ENCODE assay signal across 8 mouse cellular contexts in genomic region chr11:117598170-117598583, GRCm38 (mm10). TPM values are rescaled to one million over a fixed set of nuclear protein-coding genes. Genes with fewer than 3 reads are reported as not detected.
A peak's percentile ranks its signal among the peaks of the same experiment; 100 is the strongest.
DNase-seq lines count a peak whose midpoint lies in the region; ATAC-seq and TF ChIP-seq lines count a peak whose summit lies in the region.

No protein-coding gene starts in this region.

- no peak for TF ChIP-seq CTCF in heart, postnatal 0 days (IDR thresholded peaks at IDR 0.05; ENCODE audit: low read depth)

- TF ChIP-seq EP300 in heart, postnatal 0 days (IDR thresholded peaks at IDR 0.05; ENCODE audit: low read depth) = no peak

- no peak overlapping the region for H3K9ac ChIP-seq in heart, postnatal 0 days (replicated peaks; ENCODE audit: low read depth, low read length)
- peak overlapping the region; percentile 39; the same call in 1 of the 2 replicates for H3K9ac ChIP-seq in limb, embryonic 13.5 days

- 0 out of 2 replicates have a peak, but pooled peaks cover 10% of the 10 kb centered on the region for H3K27me3 ChIP-seq in heart, postnatal 0 days (ENCODE audit: control insufficient read depth, insufficient read depth, low read length)
- H3K27me3 ChIP-seq in forebrain, embryonic 10.5 days (ENCODE audit: poor library complexity, severe bottlenecking) = peaks cover 87% of the 10 kb centered on the region
- H3K27me3 ChIP-seq in limb, embryonic 13.5 days = peaks cover 58% of the 10 kb centered on the region

- H3K36me3 ChIP-seq in heart, postnatal 0 days (replicated peaks; ENCODE audit: control insufficient read depth, insufficient read depth, low read length) = no peaks in the 10 kb centered on the region
- no peaks in the 10 kb centered on the region for H3K36me3 ChIP-seq in forebrain, embryonic 10.5 days (replicated peaks)
- no peaks in the 10 kb centered on the region for H3K36me3 ChIP-seq in limb, embryonic 13.5 days

- no peak overlapping the region for H3K4me3 ChIP-seq in heart, postnatal 0 days (ENCODE audit: low read depth, low read length)
- peak overlapping the region; percentile 23; the same call in 1 of the 2 replicates for H3K4me3 ChIP-seq in forebrain, embryonic 10.5 days
- H3K4me3 ChIP-seq in limb, embryonic 13.5 days = no peak overlapping the region

- no peak for DNase-seq in heart, postnatal 0 days (ENCODE audit: low spot score)
- no peak for DNase-seq in heart, adult 11 months
- peak; percentile 37 for DNase-seq in adrenal gland, postnatal 25 days
- DNase-seq in forebrain, embryonic 10.5 days (ENCODE audit: extremely low spot score, low spot score) = peak; percentile 60
- DNase-seq in telencephalon, adult 2 months (ENCODE audit: low read depth, low spot score) = peak; percentile 54
- no peak for DNase-seq in thymus, postnatal 10 days (ENCODE audit: low spot score in 2 of 2)
- DNase-seq in thymus, postnatal 0 days (ENCODE audit: low spot score) = no peak

- no peak for ATAC-seq in heart, postnatal 0 days (ENCODE audit: insufficient read depth, low read depth)
- ATAC-seq in limb, embryonic 13.5 days (ENCODE audit: low FRiP score, low read depth) = no peak

- no peaks in the 10 kb centered on the region for H3K9me3 ChIP-seq in heart, postnatal 0 days (replicated peaks; ENCODE audit: control insufficient read depth, low read length)
- H3K9me3 ChIP-seq in forebrain, embryonic 10.5 days = no peaks in the 10 kb centered on the region
- no peaks in the 10 kb centered on the region for H3K9me3 ChIP-seq in limb, embryonic 13.5 days

- H3K27ac ChIP-seq in heart, postnatal 0 days (ENCODE audit: low read depth) = no peak overlapping the region
- H3K27ac ChIP-seq in forebrain, embryonic 10.5 days = no peak overlapping the region
- no peak overlapping the region for H3K27ac ChIP-seq in limb, embryonic 13.5 days

- H3K4me2 ChIP-seq in heart, postnatal 0 days (ENCODE audit: low read depth, low read length) = 0 out of 2 replicates have a peak overlapping the region, but pooled peaks have one; percentile 74
- H3K4me2 ChIP-seq in limb, embryonic 13.5 days (replicated peaks) = peak overlapping the region; percentile 65

- WGBS in heart, postnatal 0 days = 20% methylated on average over 6 of the region's 6 CpGs
- WGBS in forebrain, embryonic 10.5 days = 1% methylated on average over 6 of the region's 6 CpGs
- whole genome bisulfite sequencing in limb, embryonic 13.5 days = 3% methylated on average over 6 of the region's 6 CpGs

- H3K4me1 ChIP-seq in heart, postnatal 0 days (ENCODE audit: control insufficient read depth, insufficient read depth) = peaks cover 16% of the 10 kb centered on the region; the same call in 1 of the 2 replicates
- peaks cover 53% of the 10 kb centered on the region for H3K4me1 ChIP-seq in forebrain, embryonic 10.5 days
- peaks cover 32% of the 10 kb centered on the region for H3K4me1 ChIP-seq in limb, embryonic 13.5 days

RNA-seq across cellular contexts. Expression of gene Tnrc6c, which starts 55.9 kb away (rescaled TPM):
- total RNA-seq in heart, postnatal 0 days (2014; rRNA removed; ENCODE audit: low replicate concordance) = 24.2 and 24.4 TPM in 2 replicates
- 6.2 and 6.8 TPM in 2 replicates for polyA plus RNA-seq in heart, postnatal 0 days (2015; fragmentation: Nextera tagmentation; extraction: Ambion mirVana)
- total RNA-seq in adrenal gland, postnatal 25 days (2021) = 24.1 and 29.4 TPM in 2 replicates
- 11.3 and 12.0 TPM in 2 replicates for polyA plus RNA-seq in forebrain, embryonic 10.5 days (2016; fragmentation: Nextera tagmentation; extraction: Ambion mirVana)
- polyA plus RNA-seq in limb, embryonic 13.5 days (2015; fragmentation: Nextera tagmentation; extraction: Ambion mirVana) = 19.3 and 19.6 TPM in 2 replicates
- 13.2 and 18.7 TPM in 2 replicates for polyA plus RNA-seq in thymus, postnatal 0 days (2015; fragmentation: Nextera tagmentation; extraction: Ambion mirVana)

Comparison
In these comparisons a context has a peak if more than half of its experiments do, and no peak if none do; other contexts are left out.
1. DNase-seq: peak in adrenal gland, postnatal 25 days (single experiment), forebrain, embryonic 10.5 days (single experiment) and telencephalon, adult 2 months (single experiment); none in heart, postnatal 0 days (single experiment), heart, adult 11 months (single experiment), thymus, postnatal 10 days (0 of 2) and thymus, postnatal 0 days (single experiment).